ENCODE assay signal across 9 mouse cellular contexts in the genomic region with DNA sequence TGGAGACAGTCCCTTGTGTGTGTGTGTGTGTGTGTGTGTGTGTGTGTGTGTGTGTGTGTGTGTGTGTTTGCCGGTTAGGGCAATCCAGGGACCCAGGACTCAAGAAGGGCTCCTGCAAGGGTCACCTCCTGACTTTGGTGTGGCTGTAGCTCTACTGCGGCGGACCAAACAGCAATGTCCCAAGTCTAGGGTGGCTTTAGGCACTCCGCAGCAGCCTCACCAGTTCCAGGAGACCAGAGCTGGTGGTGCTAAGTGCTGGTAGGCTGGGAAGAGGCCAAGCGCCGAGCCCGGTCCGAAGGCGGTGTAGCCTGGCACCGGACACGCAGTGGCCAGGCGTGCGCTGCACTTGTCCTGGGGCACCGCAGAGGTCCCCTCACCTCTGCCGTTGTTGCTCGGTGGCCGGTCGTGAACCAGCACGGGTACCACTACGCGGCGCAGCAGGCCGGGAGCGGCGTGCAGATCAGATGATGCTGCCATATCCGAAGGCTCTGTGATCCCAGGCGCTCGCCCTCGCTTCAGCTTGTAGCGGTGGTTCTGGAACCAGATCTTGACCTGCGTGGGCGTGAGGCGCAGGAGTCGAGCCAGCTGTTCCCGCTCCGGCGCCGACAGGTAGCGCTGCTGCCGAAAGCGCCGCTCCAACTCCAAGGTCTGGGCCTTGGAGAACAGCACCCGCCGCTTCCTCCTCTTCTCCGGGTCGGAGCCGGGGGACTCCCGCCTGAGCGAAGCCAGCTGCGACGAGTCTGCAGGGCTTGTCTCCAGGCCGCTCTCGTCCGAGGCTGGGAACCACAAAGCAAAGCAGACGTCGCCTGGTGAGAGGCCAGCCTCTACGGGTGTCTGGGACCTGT. TPM values are rescaled to one million over a fixed set of nuclear protein-coding genes. Genes with fewer than 3 reads are reported as not detected.
DNase-seq lines count a peak whose midpoint lies in the region; ATAC-seq lines count a peak whose summit lies in the region.
"Had no signal": no experiment of that assay in that cellular context is flagged by ENCODE, and none has a peak within 500 bp of the region (broad histone marks: within the 10 kb centered on the region; RNA-seq: fewer than 3 reads in every experiment).

No protein-coding gene starts in this region.

- no peaks in the 10 kb centered on the region for H3K9me3 ChIP-seq in hindbrain, embryonic 15.5 days
- no peaks in the 10 kb centered on the region for H3K9me3 ChIP-seq in midbrain, embryonic 13.5 days

- H3K4me1 ChIP-seq in hindbrain, embryonic 15.5 days (replicated peaks) = peaks cover 17% of the 10 kb centered on the region
- H3K4me1 ChIP-seq in midbrain, embryonic 13.5 days (replicated peaks) = peaks cover 15% of the 10 kb centered on the region

- WGBS in hindbrain, embryonic 15.5 days = under 1% methylated on average over 57 of the region's 57 CpGs
- WGBS in midbrain, embryonic 13.5 days = under 1% methylated on average over 57 of the region's 57 CpGs

- H3K27ac ChIP-seq in hindbrain, embryonic 15.5 days (replicated peaks) = no peak overlapping the region
- H3K27ac ChIP-seq in midbrain, embryonic 13.5 days = no peak overlapping the region

- H3K9ac ChIP-seq in hindbrain, embryonic 15.5 days = no peak overlapping the region
- H3K9ac ChIP-seq in midbrain, embryonic 13.5 days (replicated peaks) = peak overlapping the region; percentile 39; the same call in 1 of the 2 replicates

- ATAC-seq in hindbrain, embryonic 15.5 days (ENCODE audit: low FRiP score, low read depth) = peak; percentile 45; the same call in 1 of the 2 replicates
- ATAC-seq in midbrain, embryonic 13.5 days = 0 out of 2 replicates have a peak, but pooled peaks have one; percentile 43

- no peaks in the 10 kb centered on the region for H3K36me3 ChIP-seq in hindbrain, embryonic 15.5 days
- H3K36me3 ChIP-seq in midbrain, embryonic 13.5 days = no peaks in the 10 kb centered on the region

- peak overlapping the region; percentile 23 for H3K4me3 ChIP-seq in hindbrain, embryonic 15.5 days
- H3K4me3 ChIP-seq in midbrain, embryonic 13.5 days (replicated peaks) = peak overlapping the region; percentile 34

- peak; percentile 15 to 57 for DNase-seq in adrenal gland, adult (ENCODE audit: inconsistent age in 2 of 2, low spot score in 1 of 2)
- DNase-seq in adrenal gland, adult 8-10 months = no peak
- peak; percentile 14 for DNase-seq in right cerebral cortex, postnatal 14 days
- DNase-seq in right cerebral cortex, adult 18-20 months = no peak
- DNase-seq in cerebellum, adult 11-12 months = no peak
- DNase-seq in urinary bladder, postnatal 36 days (ENCODE audit: low spot score in 2 of 2) = no peak

- peaks cover 90% of the 10 kb centered on the region for H3K27me3 ChIP-seq in hindbrain, embryonic 15.5 days
- H3K27me3 ChIP-seq in midbrain, embryonic 13.5 days = peaks cover 99% of the 10 kb centered on the region

- peak overlapping the region; percentile 54 for H3K4me2 ChIP-seq in hindbrain, embryonic 15.5 days
- H3K4me2 ChIP-seq in midbrain, embryonic 13.5 days (replicated peaks) = peak overlapping the region; percentile 54

RNA-seq across cellular contexts. Expression of a gene that starts 1.4 kb away (rescaled TPM):
- under 1 TPM; 0.32 to 0.91 (median 0.63) TPM for total RNA-seq in adrenal gland, adult 8-10 months (2022)
- 0.12 TPM in 1 of 2 replicates, not detected in the other for polyA plus RNA-seq in hindbrain, embryonic 15.5 days (2015; fragmentation: Nextera tagmentation; extraction: Ambion mirVana)
- polyA plus RNA-seq in midbrain, embryonic 13.5 days (2015; fragmentation: Nextera tagmentation; extraction: Ambion mirVana) = 0.66 and 0.73 TPM in 2 replicates
- total RNA-seq: left cerebral cortex, postnatal 14 days had no signal

Comparison
In these comparisons a context has a peak if more than half of its experiments do, and no peak if none do; other contexts are left out.
1. DNase-seq: peak in adrenal gland, adult (2 of 2) and right cerebral cortex, postnatal 14 days (single experiment); none in adrenal gland, adult 8-10 months (single experiment), right cerebral cortex, adult 18-20 months (single experiment), cerebellum, adult 11-12 months (single experiment) and urinary bladder, postnatal 36 days (0 of 2).